Mouse (Mus musculus) lung, adult 18-20 months (tissue): Measurements from ENCODE around the gene Nrxn3.

Source experiments
- DNase-seq, 2 experiments: peaks; one replicate each; pipeline ENCODE4 v3.0.0; 2022; ENCODE audit warnings: mixed read lengths in 2 of 2

Gene Nrxn3

GRCm38 (mm10) chr12:89553223-89553880 lies 830.7 kb downstream of the Nrxn3 start:
- no peak for DNase-seq

GRCm38 (mm10) chr12:89554171-89554570 lies 831.5 kb downstream of the Nrxn3 start:
- no peak for DNase-seq

GRCm38 (mm10) chr12:89554740-89555430 lies 832.2 kb downstream of the Nrxn3 start:
- no peak for DNase-seq

GRCm38 (mm10) chr12:89558921-89559320 lies 836.2 kb downstream of the Nrxn3 start:
- no peak for DNase-seq

- no peak for DNase-seq
Measured at GRCm38 (mm10) chr12:89561989-89562565, 839.4 kb downstream of the Nrxn3 start.

GRCm38 (mm10) chr12:89568723-89569377 lies 846.2 kb downstream of the Nrxn3 start:
- DNase-seq: no peak

GRCm38 (mm10) chr12:89592459-89592858 lies 869.8 kb downstream of the Nrxn3 start:
- no peak for DNase-seq

GRCm38 (mm10) chr12:89613670-89614069 lies 891.0 kb downstream of the Nrxn3 start:
- no peak for DNase-seq

- no peak for DNase-seq
Measured at GRCm38 (mm10) chr12:89625746-89626145, 903.1 kb downstream of the Nrxn3 start.

GRCm38 (mm10) chr12:89640046-89640445 lies 917.4 kb downstream of the Nrxn3 start:
- peak in 1 of 2 experiments; percentile 3 for DNase-seq

- DNase-seq: no peak
Measured at GRCm38 (mm10) chr12:89641460-89641859, 918.8 kb downstream of the Nrxn3 start.

GRCm38 (mm10) chr12:89653211-89653610 lies 930.5 kb downstream of the Nrxn3 start:
- no peak for DNase-seq

GRCm38 (mm10) chr12:89661219-89661618 lies 938.5 kb downstream of the Nrxn3 start:
- no peak for DNase-seq

GRCm38 (mm10) chr12:89668856-89669255 lies 946.2 kb downstream of the Nrxn3 start:
- peak in 1 of 2 experiments; percentile 3 for DNase-seq

- no peak for DNase-seq
Measured at GRCm38 (mm10) chr12:89672819-89673218, 950.1 kb downstream of the Nrxn3 start.

- no peak for DNase-seq
Measured at GRCm38 (mm10) chr12:89685633-89686032, 963.0 kb downstream of the Nrxn3 start.

GRCm38 (mm10) chr12:89689086-89689485 lies 966.4 kb downstream of the Nrxn3 start:
- no peak for DNase-seq

- DNase-seq: no peak
Measured at GRCm38 (mm10) chr12:89699469-89699868, 976.8 kb downstream of the Nrxn3 start.

- DNase-seq: no peak
Measured at GRCm38 (mm10) chr12:89700937-89701458, 978.3 kb downstream of the Nrxn3 start.

- no peak for DNase-seq
Measured at GRCm38 (mm10) chr12:89702931-89703330, 980.3 kb downstream of the Nrxn3 start.

- no peak for DNase-seq
Measured at GRCm38 (mm10) chr12:89707913-89708312, 985.2 kb downstream of the Nrxn3 start.

GRCm38 (mm10) chr12:89710459-89710858 lies 987.8 kb downstream of the Nrxn3 start:
- DNase-seq: no peak

GRCm38 (mm10) chr12:89711791-89712190 lies 989.1 kb downstream of the Nrxn3 start:
- no peak for DNase-seq
